Mouse (Mus musculus) thymus, adult 2 months (tissue): ENCODE measurements around the gene Col11a1.

Source experiments
- CTCF ChIP-seq: fragments of 200-500 bp; IDR thresholded peaks from 2 replicates; pipeline ENCODE4 v1.5.1; 2012; ENCODE audit warnings: mild to moderate bottlenecking, control low read depth, low read length, moderate library complexity, borderline replicate concordance; ENCODE audit not compliant: control insufficient read depth, poor library complexity, insufficient read depth; ENCODE audit errors: extremely low read depth
- POLR2A ChIP-seq: fragments of 200-500 bp; IDR thresholded peaks from 2 replicates; pipeline ENCODE4 v1.6.1; 2012; ENCODE audit warnings: mild to moderate bottlenecking, low read length, control low read depth, moderate library complexity; ENCODE audit not compliant: control insufficient read depth, poor library complexity, insufficient read depth; ENCODE audit errors: extremely low read depth

DNA sequence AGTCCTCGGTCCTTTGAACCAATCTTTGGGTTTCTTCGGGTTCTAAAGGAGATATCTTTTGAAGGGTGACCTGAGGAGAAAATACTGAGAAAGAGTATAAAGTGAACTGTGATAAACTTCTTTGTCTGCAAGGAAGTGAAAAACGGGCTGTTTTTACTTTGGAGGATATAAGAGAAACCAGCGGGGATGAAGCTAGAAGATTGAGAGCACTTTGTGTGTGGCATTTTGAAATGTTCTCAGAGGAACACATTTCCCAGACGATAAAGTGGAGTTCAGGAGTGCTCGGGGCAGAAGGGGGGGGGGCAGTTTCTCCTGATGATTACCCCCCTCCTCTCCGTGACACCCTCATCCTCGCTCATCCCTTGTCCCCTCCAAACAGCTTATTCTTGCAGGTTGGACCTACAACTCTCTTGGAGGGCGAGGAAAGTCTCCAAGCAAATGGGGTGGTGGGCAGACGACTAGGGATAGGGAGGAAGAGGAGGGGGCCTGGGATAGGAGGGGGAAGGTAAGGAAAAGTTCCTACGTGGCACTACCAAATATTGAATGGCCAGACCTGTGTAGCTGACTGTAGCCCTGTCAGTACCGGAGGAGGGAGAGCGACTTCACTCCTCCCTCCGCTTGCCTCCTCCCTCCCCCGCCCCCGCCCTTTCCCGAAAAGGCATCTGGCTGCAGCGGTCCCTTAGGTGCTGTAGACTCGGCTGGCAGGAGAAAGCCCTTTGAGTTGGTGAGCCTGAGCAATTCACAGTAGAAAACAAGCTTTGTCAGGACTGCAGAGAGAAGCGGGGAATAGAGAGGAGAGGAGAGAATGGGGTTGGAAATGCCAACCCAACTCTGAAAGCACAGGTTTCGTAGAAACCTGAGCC lies 1.2 kb downstream of the Col11a1 start:
- no peak for TF ChIP-seq POLR2A
- TF ChIP-seq CTCF: no peak
